Mouse (Mus musculus) liver, embryonic 15.5 days (tissue): ENCODE results near the gene Lmf1. TPM values are rescaled to one million over a fixed set of nuclear protein-coding genes. Genes with fewer than 3 reads are reported as not detected.

Source experiments
- ATAC-seq: fragments of 200-750 bp; cut with Nextera tagmentation; 2 replicates; pipeline ENCODE4 v1.8.0; 2017; ENCODE audit warnings: moderate number of reproducible peaks, mild to moderate bottlenecking, moderate library complexity; ENCODE audit not compliant: insufficient read depth
- H3K27ac ChIP-seq: fragments of 300-500 bp; sonication (generic); replicated peaks from 2 replicates; pipeline ENCODE4 v1.5.1; 2015; ENCODE audit warnings: mild to moderate bottlenecking, inconsistent platforms
- H3K27me3 ChIP-seq: fragments of 300-500 bp; sonication (generic); 2 replicates; pipeline ENCODE4 v1.6.1; 2015; ENCODE audit warnings: mild to moderate bottlenecking, inconsistent platforms
- H3K36me3 ChIP-seq: fragments of 300-500 bp; sonication (generic); replicated peaks from 2 replicates; pipeline ENCODE4 v1.6.1; 2015; ENCODE audit warnings: moderate library complexity, mild to moderate bottlenecking, inconsistent platforms
- H3K4me1 ChIP-seq: fragments of 300-500 bp; sonication (generic); replicated peaks from 2 replicates; pipeline ENCODE4 v1.6.1; 2015; ENCODE audit warnings: inconsistent platforms
- H3K4me2 ChIP-seq: fragments of 300-500 bp; sonication (generic); 2 replicates; pipeline ENCODE4 v1.6.1; 2015; ENCODE audit warnings: moderate library complexity, mild to moderate bottlenecking, inconsistent platforms
- H3K4me3 ChIP-seq: fragments of 300-500 bp; sonication (generic); replicated peaks from 2 replicates; pipeline ENCODE4 v1.5.1; 2015; ENCODE audit warnings: mild to moderate bottlenecking, inconsistent platforms
- H3K9ac ChIP-seq: fragments of 300-500 bp; sonication (generic); 2 replicates; pipeline ENCODE4 v1.6.1; 2015; ENCODE audit warnings: moderate library complexity, mild to moderate bottlenecking, inconsistent platforms
- H3K9me3 ChIP-seq: fragments of 300-500 bp; sonication (generic); replicated peaks from 2 replicates; pipeline ENCODE4 v1.6.1; 2016; ENCODE audit warnings: inconsistent platforms
- WGBS: fragments of 180-500 bp; shearing (Covaris S2); methylation state at CpG from one replicate; pipeline ENCODE4 v1.1.7; 2015; ENCODE audit warnings: mixed read lengths; ENCODE audit not compliant: insufficient replicate concordance; 5-methylcytosine and 5-hydroxymethylcytosine counted together
- polyA plus RNA-seq: library from polyadenylated mRNA; unstranded; fragments of >200 nt; fragmentation: Nextera tagmentation; extraction: Ambion mirVana; gene quantifications from 2 replicates; pipeline ENCODE4 v1.2.1, GENCODE M21; 2015

The Lmf1 gene
- 10.1 and 13.0 TPM in 2 replicates for polyA plus RNA-seq

GRCm38 (mm10) chr17:25578920-25579319 is at the start of gene Lmf1:
Gene Lmf1 (plus strand): TSS chr17:25579085.
- no peaks in the 10 kb centered on the region for H3K9me3 ChIP-seq
- H3K27ac ChIP-seq: peak within 1 kb of the TSS; percentile 62
- peak within 1 kb of the TSS; percentile 80 for H3K4me3 ChIP-seq
- peak; percentile 93 for ATAC-seq
- peak within 1 kb of the TSS; percentile 72 for H3K9ac ChIP-seq
- H3K4me1 ChIP-seq: peaks cover 35% of the 10 kb centered on the region
- H3K4me2 ChIP-seq: peak within 1 kb of the TSS; percentile 92
- 0% methylated on average over 31 of the region's 31 CpGs for whole genome bisulfite sequencing
- peaks cover 31% of the 10 kb centered on the region for H3K27me3 ChIP-seq
- H3K36me3 ChIP-seq: no peaks in the 10 kb centered on the region

GRCm38 (mm10) chr17:25530357-25531022 is 48.4 kb upstream of the Lmf1 start:
- no peaks in the 10 kb centered on the region for H3K9me3 ChIP-seq
- H3K4me1 ChIP-seq: no peaks in the 10 kb centered on the region
- no peaks in the 10 kb centered on the region for H3K36me3 ChIP-seq
- no peak overlapping the region for H3K4me3 ChIP-seq
- no peak for ATAC-seq
- H3K27me3 ChIP-seq: no peaks in the 10 kb centered on the region; the same call in 1 of the 2 replicates
- WGBS: 46% methylated on average over 8 of the region's 8 CpGs
- no peak overlapping the region for H3K4me2 ChIP-seq
- no peak overlapping the region for H3K9ac ChIP-seq
- H3K27ac ChIP-seq: no peak overlapping the region

GRCm38 (mm10) chr17:25538945-25539875 is 39.7 kb upstream of the Lmf1 start:
- H3K9ac ChIP-seq: no peak overlapping the region
- H3K4me3 ChIP-seq: no peak overlapping the region
- 43% methylated on average over 27 of the region's 27 CpGs for WGBS
- H3K27ac ChIP-seq: no peak overlapping the region
- H3K4me2 ChIP-seq: no peak overlapping the region
- H3K9me3 ChIP-seq: no peaks in the 10 kb centered on the region
- ATAC-seq: no peak
- no peaks in the 10 kb centered on the region for H3K36me3 ChIP-seq
- no peaks in the 10 kb centered on the region for H3K4me1 ChIP-seq
- H3K27me3 ChIP-seq: no peaks in the 10 kb centered on the region

GRCm38 (mm10) chr17:25540731-25541130 is 38.2 kb upstream of the Lmf1 start:
- H3K27me3 ChIP-seq: no peaks in the 10 kb centered on the region
- H3K9ac ChIP-seq: no peak overlapping the region
- H3K36me3 ChIP-seq: no peaks in the 10 kb centered on the region
- no peak overlapping the region for H3K4me2 ChIP-seq
- H3K27ac ChIP-seq: no peak overlapping the region
- no peaks in the 10 kb centered on the region for H3K4me1 ChIP-seq
- H3K9me3 ChIP-seq: no peaks in the 10 kb centered on the region
- WGBS: 43% methylated on average over 5 of the region's 5 CpGs
- H3K4me3 ChIP-seq: no peak overlapping the region
- no peak for ATAC-seq

- 62% methylated on average over 4 of the region's 4 CpGs for WGBS
Measured at GRCm38 (mm10) chr17:25541768-25542167, 37.1 kb upstream of the Lmf1 start.

GRCm38 (mm10) chr17:25547026-25547425 is 31.9 kb upstream of the Lmf1 start:
- Histone ChIP-seq H3K27me3 (no peaks in the 10 kb centered on the region), H3K4me2 (no peak overlapping the region), H3K9ac (no peak overlapping the region), H3K4me1 (no peaks in the 10 kb centered on the region), H3K27ac (no peak overlapping the region), H3K9me3 (no peaks in the 10 kb centered on the region), H3K4me3 (no peak overlapping the region), H3K36me3 (no peaks in the 10 kb centered on the region)
- 17% methylated on average over 3 of the region's 3 CpGs for WGBS
- ATAC-seq: no peak

More at GRCm38 (mm10) chr17:25541768-25542167, 37.1 kb upstream of the Lmf1 start:
- Histone ChIP-seq H3K4me1 (no peaks in the 10 kb centered on the region), H3K27ac (no peak overlapping the region), H3K36me3 (no peaks in the 10 kb centered on the region), H3K27me3 (no peaks in the 10 kb centered on the region), H3K4me3 (no peak overlapping the region), H3K9ac (no peak overlapping the region), H3K9me3 (no peaks in the 10 kb centered on the region), H3K4me2 (no peak overlapping the region)
- ATAC-seq: no peak

GRCm38 (mm10) chr17:25550020-25550419 is 28.9 kb upstream of the Lmf1 start:
- Histone ChIP-seq H3K36me3 (no peaks in the 10 kb centered on the region), H3K4me3 (no peak overlapping the region), H3K27me3 (peaks cover 18% of the 10 kb centered on the region), H3K9ac (no peak overlapping the region), H3K4me1 (no peaks in the 10 kb centered on the region), H3K27ac (no peak overlapping the region), H3K9me3 (no peaks in the 10 kb centered on the region), H3K4me2 (no peak overlapping the region)
- ATAC-seq: no peak
- WGBS: 66% methylated on average over 5 of the region's 5 CpGs

- Histone ChIP-seq H3K4me3 (no peak overlapping the region), H3K36me3 (no peaks in the 10 kb centered on the region), H3K27me3 (peaks cover 31% of the 10 kb centered on the region), H3K4me1 (no peaks in the 10 kb centered on the region), H3K4me2 (no peak overlapping the region), H3K9me3 (no peaks in the 10 kb centered on the region), H3K9ac (no peak overlapping the region), H3K27ac (no peak overlapping the region)
- no peak for ATAC-seq
- WGBS: 61% methylated on average over 11 of the region's 11 CpGs
Measured at GRCm38 (mm10) chr17:25551313-25551712, 27.6 kb upstream of the Lmf1 start.

GRCm38 (mm10) chr17:25555159-25555558 is 23.7 kb upstream of the Lmf1 start:
- peaks cover 65% of the 10 kb centered on the region for H3K27me3 ChIP-seq
- H3K4me2 ChIP-seq: no peak overlapping the region
- H3K9ac ChIP-seq: no peak overlapping the region
- H3K27ac ChIP-seq: no peak overlapping the region
- no peak for ATAC-seq
- no peaks in the 10 kb centered on the region for H3K4me1 ChIP-seq
- no peak overlapping the region for H3K4me3 ChIP-seq
- WGBS: 15% methylated on average over 3 of the region's 3 CpGs
- no peaks in the 10 kb centered on the region for H3K9me3 ChIP-seq
- no peaks in the 10 kb centered on the region for H3K36me3 ChIP-seq

- H3K4me3 ChIP-seq: no peak overlapping the region
- no peaks in the 10 kb centered on the region for H3K4me1 ChIP-seq
- H3K27me3 ChIP-seq: peaks cover 69% of the 10 kb centered on the region
- no peak for ATAC-seq
- no peak overlapping the region for H3K4me2 ChIP-seq
- H3K36me3 ChIP-seq: no peaks in the 10 kb centered on the region
- H3K9ac ChIP-seq: no peak overlapping the region
- H3K27ac ChIP-seq: no peak overlapping the region
- H3K9me3 ChIP-seq: no peaks in the 10 kb centered on the region
- WGBS: 8% methylated on average over 29 of the region's 29 CpGs
Measured at GRCm38 (mm10) chr17:25555666-25556629, 22.9 kb upstream of the Lmf1 start.
